Mouse (Mus musculus) embryonic facial prominence, embryonic 13.5 days (tissue): ENCODE measurements around the gene Btbd7. TPM values are rescaled to one million over a fixed set of nuclear protein-coding genes. Genes with fewer than 3 reads are reported as not detected.

Source experiments
- ATAC-seq: fragments of 200-750 bp; cut with Nextera tagmentation; 2 replicates; pipeline ENCODE4 v1.8.0; 2017; ENCODE audit warnings: low read depth; ENCODE audit not compliant: insufficient number of reproducible peaks, insufficient read depth, low FRiP score, low TSS enrichment
- H3K27ac ChIP-seq: fragments of 300-500 bp; sonication (generic); 2 replicates; pipeline ENCODE4 v1.5.1; 2015; ENCODE audit warnings: moderate library complexity, mild to moderate bottlenecking, inconsistent platforms
- H3K27me3 ChIP-seq: fragments of 300-500 bp; sonication (generic); 2 replicates; pipeline ENCODE4 v1.6.1; 2015; ENCODE audit warnings: mild to moderate bottlenecking, inconsistent platforms
- H3K36me3 ChIP-seq: fragments of 300-500 bp; sonication (generic); 2 replicates; pipeline ENCODE4 v1.6.1; 2015; ENCODE audit warnings: mild to moderate bottlenecking, inconsistent platforms
- H3K4me1 ChIP-seq: fragments of 300-500 bp; sonication (generic); 2 replicates; pipeline ENCODE4 v1.6.1; 2015; ENCODE audit warnings: inconsistent platforms
- H3K4me2 ChIP-seq: fragments of 300-500 bp; sonication (generic); 2 replicates; pipeline ENCODE4 v1.6.1; 2015; ENCODE audit warnings: moderate library complexity, mild to moderate bottlenecking, inconsistent platforms
- H3K4me3 ChIP-seq: fragments of 300-500 bp; sonication (generic); 2 replicates; pipeline ENCODE4 v1.5.1; 2015; ENCODE audit warnings: mild to moderate bottlenecking, inconsistent platforms
- H3K9ac ChIP-seq: fragments of 300-500 bp; sonication (generic); 2 replicates; pipeline ENCODE4 v1.6.1; 2015; ENCODE audit warnings: mild to moderate bottlenecking, inconsistent platforms
- H3K9me3 ChIP-seq: fragments of 300-500 bp; sonication (generic); 2 replicates; pipeline ENCODE4 v1.6.1; 2016; ENCODE audit warnings: inconsistent platforms
- WGBS: fragments of 180-500 bp; shearing (Covaris S2); methylation state at CpG from one replicate; pipeline ENCODE4 v1.1.7; 2015; ENCODE audit warnings: mixed read lengths; 5-methylcytosine and 5-hydroxymethylcytosine counted together
- polyA plus RNA-seq: library from polyadenylated mRNA; unstranded; fragments of >200 nt; fragmentation: Nextera tagmentation; extraction: Ambion mirVana; gene quantifications from 2 replicates; pipeline ENCODE4 v1.2.1, GENCODE M21; 2015

Btbd7 gene
- polyA plus RNA-seq, 1 experiment from 2014 or later, result 26.3 TPM

DNA sequence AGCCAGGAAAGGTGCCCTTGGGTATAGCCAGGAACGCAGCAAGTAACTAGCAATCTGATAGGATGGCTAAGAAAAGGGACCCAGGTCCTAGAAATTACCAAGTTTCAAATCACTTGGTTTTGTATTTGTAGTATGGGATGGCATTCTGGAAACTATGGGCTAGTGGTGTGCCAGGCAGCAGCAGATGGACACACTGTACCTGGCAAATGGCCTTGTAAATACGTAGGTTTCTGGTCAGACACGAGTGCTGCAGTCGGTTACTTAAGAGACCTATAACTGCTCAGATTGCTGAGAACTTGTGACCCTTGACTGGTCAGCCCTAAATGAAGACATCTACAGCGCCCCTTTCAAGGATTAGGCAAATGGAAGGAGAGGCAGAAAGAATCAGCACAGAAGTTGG lies 100.1 kb downstream of the Btbd7 start:
- no peak overlapping the region for H3K9ac ChIP-seq
- H3K27me3 ChIP-seq, result no peaks in the 10 kb centered on the region
- no peak for ATAC-seq
- H3K4me2 ChIP-seq, result no peak overlapping the region
- H3K36me3 ChIP-seq, result peaks cover 50% of the 10 kb centered on the region
- no peak overlapping the region for H3K4me3 ChIP-seq
- no peaks in the 10 kb centered on the region for H3K9me3 ChIP-seq
- H3K27ac ChIP-seq, result no peak overlapping the region
- 85% methylated on average over 5 of the region's 5 CpGs for WGBS
- no peaks in the 10 kb centered on the region for H3K4me1 ChIP-seq

DNA sequence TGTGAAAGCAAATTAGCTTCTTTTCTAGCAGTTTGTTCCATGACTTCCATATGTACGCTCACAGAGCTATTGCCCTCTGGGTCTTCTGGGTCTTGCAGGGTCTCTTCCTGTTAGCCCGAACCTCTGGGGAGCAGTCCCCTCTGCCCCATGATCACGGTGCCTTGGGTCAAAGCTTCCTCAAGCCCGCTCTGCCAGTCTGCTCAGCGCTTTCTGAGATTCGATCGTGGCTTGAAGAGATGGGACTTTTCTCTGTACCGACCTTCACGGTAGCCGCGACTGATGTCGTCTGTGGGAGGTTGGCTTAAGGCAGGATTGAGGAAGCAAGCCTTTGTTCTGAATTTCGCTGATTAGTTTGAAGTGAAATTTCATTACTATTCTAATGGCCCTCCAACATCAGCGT lies 102.2 kb downstream of the Btbd7 start:
- WGBS, result 90% methylated on average over 14 of the region's 14 CpGs
- H3K9me3 ChIP-seq, result no peaks in the 10 kb centered on the region
- H3K4me1 ChIP-seq, result no peaks in the 10 kb centered on the region
- peaks cover 63% of the 10 kb centered on the region for H3K36me3 ChIP-seq
- H3K4me2 ChIP-seq, result no peak overlapping the region
- ATAC-seq, result no peak
- H3K9ac ChIP-seq, result no peak overlapping the region
- no peak overlapping the region for H3K4me3 ChIP-seq
- no peaks in the 10 kb centered on the region for H3K27me3 ChIP-seq
- no peak overlapping the region for H3K27ac ChIP-seq

DNA sequence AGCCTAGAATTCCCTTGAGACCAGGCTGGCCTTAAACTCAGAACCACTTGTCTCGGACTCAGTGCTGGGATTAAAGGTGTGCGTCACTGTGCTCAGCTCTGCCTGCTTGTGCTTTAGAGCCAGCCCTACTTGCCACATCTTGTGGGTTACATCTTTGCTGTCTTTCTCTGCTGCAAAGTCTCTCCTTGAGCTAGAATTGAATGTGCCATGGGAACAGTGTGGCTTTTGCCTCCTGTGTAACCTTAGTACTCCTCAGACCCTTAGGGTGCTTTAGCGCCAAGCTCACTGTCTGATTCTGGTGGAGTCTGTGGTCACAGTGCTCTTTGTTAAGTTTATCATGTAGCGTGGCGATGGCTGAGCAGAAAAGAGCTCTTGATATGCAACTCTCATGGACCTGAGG lies 105.6 kb downstream of the Btbd7 start:
- H3K4me3 ChIP-seq, result no peak overlapping the region
- no peaks in the 10 kb centered on the region for H3K4me1 ChIP-seq
- H3K9ac ChIP-seq, result no peak overlapping the region
- peaks cover 90% of the 10 kb centered on the region for H3K36me3 ChIP-seq
- no peak for ATAC-seq
- no peaks in the 10 kb centered on the region for H3K9me3 ChIP-seq
- no peak overlapping the region for H3K27ac ChIP-seq
- H3K4me2 ChIP-seq, result no peak overlapping the region
- 90% methylated on average over 5 of the region's 5 CpGs for WGBS
- H3K27me3 ChIP-seq, result no peaks in the 10 kb centered on the region

DNA sequence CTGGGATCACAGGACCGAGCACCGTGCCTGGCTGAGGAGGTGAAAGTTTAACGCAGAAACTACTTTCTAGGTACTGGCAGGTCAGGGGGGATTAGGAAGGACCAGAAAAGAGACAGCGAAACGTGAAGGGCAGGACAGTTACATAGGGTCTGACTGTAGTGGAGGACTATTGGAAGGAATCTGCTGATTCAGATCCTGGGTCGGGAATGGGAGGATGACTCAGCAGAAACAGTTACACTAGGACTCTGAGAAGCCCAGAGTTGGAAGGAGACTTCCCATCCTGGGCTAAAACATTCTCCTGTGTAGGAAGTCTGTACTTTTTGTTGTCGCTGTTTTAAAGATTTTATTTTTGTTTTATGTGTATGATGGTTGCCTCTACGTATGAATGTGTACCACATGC lies 106.7 kb downstream of the Btbd7 start:
- WGBS, result 97% methylated on average over 8 of the region's 8 CpGs
- H3K4me2 ChIP-seq, result no peak overlapping the region

DNA sequence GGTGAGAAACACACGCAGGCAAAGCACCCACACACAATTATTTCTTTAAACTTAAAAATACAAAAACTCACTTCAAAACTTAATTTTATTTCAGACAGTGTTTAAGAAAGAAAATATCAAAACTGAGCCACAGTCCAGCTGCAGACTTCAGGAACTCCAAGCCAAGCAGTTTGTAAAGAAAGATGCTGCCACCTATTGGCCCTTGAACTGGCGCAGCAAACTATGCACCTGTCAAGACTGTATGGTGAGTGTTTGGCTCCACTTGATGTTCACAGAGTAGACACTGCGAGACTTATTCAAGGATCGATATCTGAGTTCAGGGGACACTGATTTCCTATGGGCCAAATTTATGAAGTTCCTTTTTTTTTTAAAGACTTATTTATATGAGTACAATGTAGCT lies 109.3 kb downstream of the Btbd7 start:
- Histone ChIP-seq H3K4me2 (no peak overlapping the region), H3K9ac (no peak overlapping the region), H3K9me3 (no peaks in the 10 kb centered on the region), H3K4me3 (no peak overlapping the region), H3K36me3 (peaks cover 88% of the 10 kb centered on the region), H3K4me1 (no peaks in the 10 kb centered on the region), H3K27me3 (no peaks in the 10 kb centered on the region), H3K27ac (no peak overlapping the region)
- no peak for ATAC-seq
- WGBS, result 91% methylated on average over 4 of the region's 4 CpGs

More for the DNA sequence above, 106.7 kb downstream of the Btbd7 start:
- Histone ChIP-seq H3K4me1 (no peaks in the 10 kb centered on the region), H3K27ac (no peak overlapping the region), H3K27me3 (no peaks in the 10 kb centered on the region), H3K9me3 (no peaks in the 10 kb centered on the region), H3K36me3 (peaks cover 90% of the 10 kb centered on the region), H3K4me3 (no peak overlapping the region), H3K9ac (no peak overlapping the region)
- ATAC-seq, result no peak

DNA sequence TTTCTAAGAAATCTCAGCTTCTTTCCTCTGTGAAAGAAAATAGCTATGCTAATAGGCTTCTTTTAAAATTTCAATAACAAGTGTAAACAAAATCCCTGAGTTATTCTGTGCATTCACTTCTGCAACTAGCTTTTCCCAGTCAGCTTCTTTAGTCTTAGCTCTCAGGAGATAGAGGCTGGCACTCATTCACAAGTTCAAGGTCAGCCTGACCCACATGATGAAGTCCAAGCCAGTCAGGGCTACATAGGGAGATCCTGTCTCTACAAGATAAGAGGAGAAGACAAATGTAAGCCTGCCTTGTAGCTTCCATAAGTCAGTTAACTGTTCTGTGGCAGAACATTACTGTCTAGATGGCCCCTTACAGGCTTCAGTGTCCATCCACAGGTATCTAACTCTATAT lies 114.6 kb downstream of the Btbd7 start:
- Histone ChIP-seq H3K9me3 (no peaks in the 10 kb centered on the region), H3K36me3 (peaks cover 42% of the 10 kb centered on the region)

DNA sequence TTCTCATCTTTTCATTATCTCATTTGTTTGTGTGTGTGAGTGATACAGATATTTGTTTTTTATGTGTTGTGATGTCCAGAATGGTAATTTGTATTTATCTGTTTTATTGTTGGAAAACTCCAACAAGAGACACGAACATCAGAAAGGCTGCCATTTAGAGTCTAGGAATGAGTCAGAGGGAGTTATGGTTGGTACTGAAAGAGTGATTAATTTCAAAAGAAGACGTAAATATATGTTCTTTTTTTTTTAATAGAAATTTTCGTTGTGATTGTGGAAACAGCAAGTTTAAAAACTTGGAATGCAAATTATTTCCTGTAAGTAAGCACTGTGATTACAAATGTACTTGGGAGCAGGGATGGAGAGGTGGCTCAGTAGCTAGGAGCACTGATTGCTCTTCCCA lies 116.6 kb downstream of the Btbd7 start:
- no peak overlapping the region for H3K4me3 ChIP-seq
- ATAC-seq, result no peak
- peaks cover 24% of the 10 kb centered on the region for H3K36me3 ChIP-seq
- no peak overlapping the region for H3K27ac ChIP-seq
- no peak overlapping the region for H3K4me2 ChIP-seq
- H3K9me3 ChIP-seq, result no peaks in the 10 kb centered on the region
- H3K27me3 ChIP-seq, result no peaks in the 10 kb centered on the region
- WGBS, result 86% methylated on average over 3 of the region's 3 CpGs
- no peak overlapping the region for H3K9ac ChIP-seq
- peaks cover 14% of the 10 kb centered on the region for H3K4me1 ChIP-seq

More for the DNA sequence above, 114.6 kb downstream of the Btbd7 start:
- Histone ChIP-seq H3K4me3 (no peak overlapping the region), H3K9ac (no peak overlapping the region), H3K27me3 (no peaks in the 10 kb centered on the region), H3K27ac (no peak overlapping the region), H3K4me2 (no peak overlapping the region), H3K4me1 (peaks cover 9% of the 10 kb centered on the region)
- ATAC-seq, result no peak

DNA sequence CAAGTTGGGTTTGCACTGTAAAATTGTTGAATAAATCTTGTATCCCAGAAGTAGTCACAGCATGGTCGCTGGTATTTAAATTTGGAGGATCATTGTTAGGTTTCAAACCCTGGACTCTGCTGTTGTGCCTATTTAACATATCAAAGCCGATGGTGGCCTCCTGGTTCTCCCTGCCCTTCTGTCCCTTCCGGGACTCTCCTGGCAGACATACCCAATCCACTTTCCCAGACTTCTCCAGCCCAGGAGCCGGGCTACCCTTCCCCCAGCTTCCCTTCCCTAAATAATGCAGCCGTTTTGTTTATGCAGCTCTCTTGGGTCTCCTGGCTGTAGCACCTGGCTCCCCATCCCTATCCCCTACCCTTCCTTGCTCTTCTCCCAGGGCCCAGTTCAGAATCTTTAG lies 119.3 kb downstream of the Btbd7 start:
- Histone ChIP-seq H3K9ac (peak overlapping the region; percentile 87), H3K9me3 (no peaks in the 10 kb centered on the region), H3K4me2 (peak overlapping the region; percentile 86), H3K36me3 (peaks cover 5% of the 10 kb centered on the region), H3K4me1 (peaks cover 23% of the 10 kb centered on the region), H3K27me3 (no peaks in the 10 kb centered on the region), H3K4me3 (peak overlapping the region; percentile 93), H3K27ac (no peak overlapping the region; the same call in 1 of the 2 replicates)
- WGBS, result 4% methylated on average over 5 of the region's 5 CpGs
- ATAC-seq, result no peak

DNA sequence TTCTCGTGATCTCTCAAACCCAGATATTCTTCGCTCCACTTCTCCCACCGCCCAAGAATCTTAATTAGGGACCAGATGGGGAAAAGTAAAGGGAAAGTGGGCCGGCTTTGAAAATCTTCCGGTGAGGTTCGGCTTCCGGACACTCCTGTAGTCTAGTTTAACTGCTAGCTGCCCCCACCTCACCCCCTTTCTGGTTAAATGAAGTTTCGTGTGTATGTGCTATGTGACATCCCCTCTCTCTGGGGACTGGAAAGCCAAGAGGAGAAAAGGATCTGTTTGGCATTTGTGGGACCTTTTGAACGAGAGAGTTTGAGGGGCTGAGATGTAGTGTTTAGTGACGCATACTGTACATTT lies 119.9 kb downstream of the Btbd7 start, which contains the start of gene Gm20604:
Gene Gm20604, minus strand, starts transcription at position 270 of the 354 bp plus-strand sequence.
- peak within 1 kb of the TSS; percentile 86 for H3K4me2 ChIP-seq
- peak within 1 kb of the TSS; percentile 87 for H3K9ac ChIP-seq
- under 1% methylated on average over 10 of the region's 10 CpGs for whole genome bisulfite sequencing
- peaks cover 3% of the 10 kb centered on the region for H3K36me3 ChIP-seq
- H3K27ac ChIP-seq, result peak within 1 kb of the TSS; percentile 87
- ATAC-seq, result no peak
- peak within 1 kb of the TSS; percentile 93 for H3K4me3 ChIP-seq
- H3K9me3 ChIP-seq, result no peaks in the 10 kb centered on the region
- H3K27me3 ChIP-seq, result no peaks in the 10 kb centered on the region
- H3K4me1 ChIP-seq, result peaks cover 23% of the 10 kb centered on the region

DNA sequence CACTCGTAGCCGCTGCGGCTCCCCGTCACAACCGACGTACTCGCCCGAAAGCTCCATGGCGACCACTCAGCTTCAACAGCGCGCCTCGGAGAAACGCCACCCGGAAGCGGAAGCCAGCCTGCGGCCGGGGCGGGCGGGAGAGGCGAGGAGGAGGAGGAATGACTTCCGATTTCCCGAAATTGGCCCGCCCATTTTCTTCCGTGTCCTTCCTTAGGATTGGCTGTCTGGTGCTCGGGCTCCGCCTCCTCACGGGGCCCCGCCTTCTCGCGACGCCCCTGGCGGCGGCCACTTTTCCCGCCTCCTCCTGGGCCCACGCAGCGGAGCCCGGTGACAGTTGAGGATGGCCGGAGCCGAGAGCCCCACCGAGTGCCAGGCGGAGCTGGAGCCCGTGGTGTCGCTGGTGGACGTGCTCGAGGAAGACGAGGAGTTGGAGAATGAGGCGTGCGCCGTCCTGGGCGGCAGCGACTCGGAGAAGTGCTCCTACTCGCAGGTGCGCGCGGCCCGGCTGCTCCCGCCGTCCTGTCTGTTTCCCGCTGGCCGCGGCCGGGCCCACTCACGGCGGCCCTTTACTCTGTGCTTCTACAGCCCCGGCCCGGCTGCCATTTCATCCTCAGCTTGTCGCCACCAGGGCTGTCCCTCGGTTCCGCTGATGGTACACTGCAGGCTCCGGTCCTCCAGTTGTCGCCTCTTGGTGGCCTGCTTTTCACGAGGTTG lies 120.4 kb downstream of the Btbd7 start, which contains the start of the genes Gm28051, Gon7 and Ubr7:
Gene Gm28051, minus strand, starts transcription at position 77 of the 714 bp plus-strand sequence.
Gene Gon7, minus strand, starts transcription at position 115 of the 714 bp plus-strand sequence.
Gene Ubr7, plus strand, starts transcription at position 279 of the 714 bp plus-strand sequence.
- under 1% methylated on average over 73 of the region's 73 CpGs for WGBS
- H3K9ac ChIP-seq, result peak within 1 kb of the TSS; percentile 87
- no peaks in the 10 kb centered on the region for H3K9me3 ChIP-seq
- peaks cover 23% of the 10 kb centered on the region for H3K4me1 ChIP-seq
- peaks cover 3% of the 10 kb centered on the region; the same call in 1 of the 2 replicates for H3K36me3 ChIP-seq
- peak within 1 kb of the TSS; percentile 93 for H3K4me3 ChIP-seq
- ATAC-seq, result peak; percentile 93
- peak within 1 kb of the TSS; percentile 86 for H3K4me2 ChIP-seq
- H3K27ac ChIP-seq, result peak within 1 kb of the TSS; percentile 87
- H3K27me3 ChIP-seq, result no peaks in the 10 kb centered on the region

DNA sequence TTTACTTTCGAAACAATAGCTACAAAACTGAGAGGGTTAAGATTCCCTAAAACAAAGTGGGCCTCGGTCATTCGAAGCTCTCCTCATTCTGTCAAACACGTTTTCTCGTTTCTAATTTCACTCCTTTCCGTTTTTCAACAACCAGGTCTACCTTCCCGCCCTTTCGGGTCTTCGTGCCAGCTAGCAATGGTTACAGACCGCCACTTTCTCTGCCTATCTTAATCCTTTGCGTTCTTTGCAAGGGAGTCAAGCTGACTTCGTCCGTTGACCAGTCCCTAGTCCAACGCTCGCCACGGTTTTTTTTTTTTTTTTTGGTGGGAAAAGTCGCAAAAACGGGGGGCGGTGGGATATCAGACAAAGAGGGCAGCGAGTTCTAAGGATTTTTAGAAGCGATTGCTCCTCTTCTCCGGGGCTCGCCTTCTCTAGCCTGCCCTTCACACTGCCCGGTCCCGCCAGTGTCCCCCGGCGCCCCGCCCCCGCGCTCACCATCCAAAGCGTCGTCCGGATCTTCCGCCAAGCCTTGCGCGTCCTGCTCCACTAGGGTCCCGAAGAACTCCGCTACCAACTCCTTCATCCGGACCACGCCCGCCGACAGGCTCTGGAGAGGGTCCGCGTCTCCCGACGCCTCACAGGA lies 121.1 kb downstream of the Btbd7 start:
- under 1% methylated on average over 46 of the region's 46 CpGs for WGBS
- H3K27me3 ChIP-seq, result no peaks in the 10 kb centered on the region
- H3K4me2 ChIP-seq, result peak overlapping the region; percentile 86
- H3K9me3 ChIP-seq, result no peaks in the 10 kb centered on the region
- peak overlapping the region; percentile 87 for H3K27ac ChIP-seq
- peak; percentile 77; the same call in 1 of the 2 replicates for ATAC-seq
- H3K36me3 ChIP-seq, result peaks cover 3% of the 10 kb centered on the region; the same call in 1 of the 2 replicates
- peak overlapping the region; percentile 79 for H3K9ac ChIP-seq
- H3K4me1 ChIP-seq, result peaks cover 23% of the 10 kb centered on the region
- H3K4me3 ChIP-seq, result peak overlapping the region; percentile 93

DNA sequence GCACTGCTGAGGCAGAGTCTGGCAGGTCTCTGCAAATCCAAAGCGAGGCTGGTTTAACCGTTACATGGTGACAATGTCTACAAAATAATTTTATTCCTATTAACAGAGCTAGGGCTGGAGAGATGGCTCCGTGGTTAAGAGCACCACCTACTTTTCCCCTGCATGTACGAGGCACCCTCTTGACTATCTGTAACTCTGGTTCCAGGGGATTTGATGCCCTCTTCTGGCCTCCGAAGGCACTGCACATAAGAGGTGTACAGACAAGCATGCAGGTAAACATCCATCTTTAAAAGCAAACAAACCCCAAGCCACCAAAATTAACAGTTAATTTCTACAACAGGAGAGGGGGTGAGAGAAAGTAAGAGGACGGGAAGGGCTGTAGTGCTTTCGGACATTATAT lies 122.0 kb downstream of the Btbd7 start:
- Histone ChIP-seq H3K27me3 (no peaks in the 10 kb centered on the region), H3K4me3 (peak overlapping the region; percentile 93), H3K36me3 (0 out of 2 replicates have a peak, but pooled peaks cover 3% of the 10 kb centered on the region), H3K9ac (peak overlapping the region; percentile 79; the same call in 1 of the 2 replicates), H3K4me2 (peak overlapping the region; percentile 86), H3K27ac (no peak overlapping the region), H3K9me3 (no peaks in the 10 kb centered on the region), H3K4me1 (peaks cover 23% of the 10 kb centered on the region)
- ATAC-seq, result no peak
- 84% methylated on average over 7 of the region's 7 CpGs for WGBS
